9 mouse cellular contexts compared by ENCODE assay signal in genomic region chr2:118199867-118200266, GRCm38 (mm10). TPM values are rescaled to one million over a fixed set of nuclear protein-coding genes. Genes with fewer than 3 reads are reported as not detected.
DNase-seq lines count a peak whose midpoint lies in the region; ATAC-seq lines count a peak whose summit lies in the region.
"Had no signal": no experiment of that assay in that cellular context is flagged by ENCODE, and none has a peak within 500 bp of the region (broad histone marks: within the 10 kb centered on the region; RNA-seq: fewer than 3 reads in every experiment).

No protein-coding gene starts in this region.

- 0 out of 2 replicates have a peak, but pooled peaks have one; percentile 30 for ATAC-seq in forebrain, embryonic 15.5 days (replicated peaks)
- peak; percentile 88 to 92 for ATAC-seq in hematopoietic stem cell, adult 5-6 weeks (replicated peaks in 1 of 2; ENCODE audit: insufficient read depth in 1 of 2, low FRiP score in 2 of 2, low TSS enrichment in 1 of 2, low read depth in 1 of 2, poor library complexity in 2 of 2, severe bottlenecking in 2 of 2)
- ATAC-seq in megakaryocyte progenitor cell, adult 5-6 weeks (replicated peaks; ENCODE audit: poor library complexity), result peak; percentile 95
- ATAC-seq in activated CD4-positive, CD25-positive, alpha-beta regulatory T cell, adult 4 months, result no peak

- peaks cover 34% of the 10 kb centered on the region for H3K4me1 ChIP-seq in forebrain, embryonic 15.5 days

- peak; percentile 92 for DNase-seq in NIH3T3 (ENCODE audit: low read depth)
- peak; percentile 44 for DNase-seq in cerebellum, adult 11 months
- DNase-seq in layer of hippocampus, postnatal 14 days (ENCODE audit: low spot score in 2 of 2), result peak; percentile 74 to 87
- peak; percentile 51 for DNase-seq in skeletal muscle tissue, adult 2 months (ENCODE audit: low read depth, low spot score)

- H3K27ac ChIP-seq in forebrain, embryonic 15.5 days (replicated peaks), result no peak overlapping the region
- H3K27ac ChIP-seq: neural tube, embryonic 12.5 days had no signal

- no peaks in the 10 kb centered on the region for H3K27me3 ChIP-seq in forebrain, embryonic 15.5 days
- H3K27me3 ChIP-seq: neural tube, embryonic 12.5 days had no signal

- WGBS in forebrain, embryonic 15.5 days, result 7% methylated on average over 5 of the region's 5 CpGs

- H3K36me3 ChIP-seq in forebrain, embryonic 15.5 days, result no peaks in the 10 kb centered on the region
- H3K36me3 ChIP-seq: neural tube, embryonic 12.5 days had no signal

- no peak overlapping the region for H3K4me3 ChIP-seq in forebrain, embryonic 15.5 days
- H3K4me3 ChIP-seq: neural tube, embryonic 12.5 days had no signal

- no peaks in the 10 kb centered on the region for H3K9me3 ChIP-seq in forebrain, embryonic 15.5 days
- H3K9me3 ChIP-seq: neural tube, embryonic 12.5 days had no signal

- no peak overlapping the region for H3K4me2 ChIP-seq in forebrain, embryonic 15.5 days (replicated peaks)
- H3K4me2 ChIP-seq: neural tube, embryonic 12.5 days had no signal

- no peak overlapping the region for H3K9ac ChIP-seq in forebrain, embryonic 15.5 days (replicated peaks)
- H3K9ac ChIP-seq: neural tube, embryonic 12.5 days had no signal

RNA-seq across cellular contexts. Expression of gene Fsip1, which starts 56.9 kb away (rescaled TPM):
- 3.3 TPM in 2 replicates for polyA plus RNA-seq in forebrain, embryonic 15.5 days (2015; fragmentation: Nextera tagmentation; extraction: Ambion mirVana)
- 0.94 and 0.99 TPM in 2 replicates for total RNA-seq in hematopoietic stem cell, adult 5-6 weeks (2017)
- total RNA-seq in layer of hippocampus, postnatal 14 days (2021), result 1 to 10 TPM in 1 of 2 experiments, under 1 TPM in 1; 0.81 to 1.3 TPM
- total RNA-seq in megakaryocyte progenitor cell, adult 5-6 weeks (2015), result not detected in 2 replicates
- 0.88 and 1.2 TPM in 2 replicates for total RNA-seq in megakaryocyte progenitor cell, adult 5-6 weeks (2017)
- polyA plus RNA-seq in activated CD4-positive, CD25-positive, alpha-beta regulatory T cell, adult 4 months (2017; shearing (Covaris generic)), result not detected
